Mouse (Mus musculus): Measurements from ENCODE around the gene Dock4. TPM values are rescaled to one million over a fixed set of nuclear protein-coding genes. Genes with fewer than 3 reads are reported as not detected.

Gene Dock4
- total and polyA plus RNA-seq, 3 experiments, result 4.3 to 13.6 (median 11.2) TPM

- Histone ChIP-seq H3K27ac (peak overlapping the region; percentile 45), H3K9ac (ENCODE audit: low read depth, low read length) (no peak overlapping the region), H3K36me3 (ENCODE audit: control insufficient read depth, insufficient read depth, low read length) (peaks cover 7% of the 10 kb centered on the region), H3K4me3 (no peak overlapping the region), H3K4me1 (ENCODE audit: control insufficient read depth, insufficient read depth, low read length) (peaks cover 36% of the 10 kb centered on the region), H3K79me2 (replicated peaks; ENCODE audit: control insufficient read depth, insufficient read depth, low read length) (peaks cover 5% of the 10 kb centered on the region), H3K27me3 (ENCODE audit: control insufficient read depth, insufficient read depth, low read length) (no peaks in the 10 kb centered on the region)
- 41% methylated on average over 2 of the region's 2 CpGs for WGBS
- intact Hi-C loops (cut with DNase I), result loop anchor here (5.0 kb wide), 1 partner anchor 38 kb away; no protein-coding TSS in a partner anchor
- no peak for DNase-seq
- TF ChIP-seq EP300 (IDR thresholded peaks at IDR 0.05; ENCODE audit: insufficient read depth, low read depth, low read length) (no peak), POLR2A (IDR thresholded peaks at IDR 0.05; ENCODE audit: insufficient read depth, low read depth, low read length) (no peak)
Measured at GRCm38 (mm10) chr12:40463828-40464227, 18.1 kb downstream of the Dock4 start.

DNA sequence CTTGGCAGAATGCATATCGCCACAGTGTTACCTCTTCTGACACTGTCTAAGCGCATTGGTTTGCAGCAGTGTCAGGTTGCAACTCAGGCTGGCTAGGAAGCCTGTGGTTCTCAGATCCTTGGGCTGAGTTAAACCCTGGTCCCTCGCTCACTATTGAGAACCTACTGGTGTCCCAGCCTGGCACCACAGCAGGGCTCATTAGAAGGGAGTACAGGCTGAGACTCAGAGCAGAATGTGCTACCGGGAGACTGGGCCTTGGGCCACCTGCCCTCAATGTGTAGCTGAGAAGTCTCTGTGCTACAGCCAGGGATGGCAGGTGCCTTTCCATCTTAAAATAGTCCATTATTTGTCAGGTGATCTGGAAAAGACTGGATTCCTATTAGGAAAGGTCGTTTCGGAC lies 18.5 kb downstream of the Dock4 start:
- Histone ChIP-seq H3K27me3 (ENCODE audit: control insufficient read depth, insufficient read depth, low read length) (no peaks in the 10 kb centered on the region), H3K36me3 (ENCODE audit: control insufficient read depth, insufficient read depth, low read length) (peaks cover 7% of the 10 kb centered on the region), H3K4me3 (no peak overlapping the region), H3K79me2 (replicated peaks; ENCODE audit: control insufficient read depth, insufficient read depth, low read length) (peaks cover 6% of the 10 kb centered on the region), H3K4me1 (ENCODE audit: control insufficient read depth, insufficient read depth, low read length) (peaks cover 34% of the 10 kb centered on the region), H3K27ac (peak overlapping the region; percentile 45), H3K9ac (ENCODE audit: low read depth, low read length) (0 out of 2 replicates have a peak overlapping the region, but pooled peaks have one; percentile 21)
- DNase-seq, result peak; percentile 29 to 39
- WGBS, result 49% methylated on average over 6 of the region's 6 CpGs
- intact Hi-C loops (cut with DNase I), result loop anchor here (5.0 kb wide), 1 partner anchor 38 kb away; no protein-coding TSS in a partner anchor
- TF ChIP-seq POLR2A (IDR thresholded peaks at IDR 0.05; ENCODE audit: insufficient read depth, low read depth, low read length) (no peak), EP300 (IDR thresholded peaks at IDR 0.05; ENCODE audit: insufficient read depth, low read depth, low read length) (no peak), CTCF (IDR thresholded peaks at IDR 0.05) (no peak)

- Histone ChIP-seq H3K4me1 (ENCODE audit: control insufficient read depth, insufficient read depth, low read length) (peaks cover 20% of the 10 kb centered on the region), H3K36me3 (ENCODE audit: control insufficient read depth, insufficient read depth, low read length) (peaks cover 5% of the 10 kb centered on the region; the same call in 1 of the 2 replicates), H3K9ac (ENCODE audit: low read depth, low read length) (no peak overlapping the region), H3K27ac (no peak overlapping the region), H3K79me2 (replicated peaks; ENCODE audit: control insufficient read depth, insufficient read depth, low read length) (peaks cover 6% of the 10 kb centered on the region), H3K4me3 (no peak overlapping the region), H3K27me3 (ENCODE audit: control insufficient read depth, insufficient read depth, low read length) (no peaks in the 10 kb centered on the region)
- 78% methylated on average over 4 of the region's 4 CpGs for WGBS
- intact Hi-C loops (cut with DNase I), result no loop called here
- no peak for TF ChIP-seq CTCF (IDR thresholded peaks at IDR 0.05)
- no peak for TF ChIP-seq EP300 (IDR thresholded peaks at IDR 0.05; ENCODE audit: insufficient read depth, low read depth, low read length)
- TF ChIP-seq POLR2A (IDR thresholded peaks at IDR 0.05; ENCODE audit: insufficient read depth, low read depth, low read length), result no peak
- no peak for DNase-seq
Measured at GRCm38 (mm10) chr12:40468235-40468634, 22.5 kb downstream of the Dock4 start.

DNA sequence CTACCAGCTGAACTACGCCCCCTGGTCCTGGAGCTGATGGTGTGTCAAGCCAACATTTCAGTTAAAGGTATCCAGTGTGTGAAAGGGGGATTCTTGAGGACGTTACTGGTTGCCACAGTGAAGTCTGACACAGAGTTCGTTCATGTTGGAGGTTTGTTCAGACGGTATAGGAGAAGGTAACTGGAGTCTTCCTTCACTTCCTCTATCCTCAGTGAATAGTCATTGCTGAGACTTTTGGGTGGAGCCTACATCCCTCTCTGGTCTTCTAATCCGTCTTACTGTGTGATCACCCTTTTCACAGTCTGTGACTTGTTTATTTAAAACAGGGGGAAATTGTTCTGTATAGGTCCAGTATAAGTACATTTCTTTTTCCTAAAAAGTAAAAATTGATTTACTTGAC lies 23.3 kb downstream of the Dock4 start:
- Histone ChIP-seq H3K9ac (ENCODE audit: low read depth, low read length) (no peak overlapping the region), H3K27ac (no peak overlapping the region), H3K27me3 (ENCODE audit: control insufficient read depth, insufficient read depth, low read length) (no peaks in the 10 kb centered on the region), H3K79me2 (replicated peaks; ENCODE audit: control insufficient read depth, insufficient read depth, low read length) (peaks cover 6% of the 10 kb centered on the region), H3K4me1 (ENCODE audit: control insufficient read depth, insufficient read depth, low read length) (peaks cover 20% of the 10 kb centered on the region), H3K4me3 (no peak overlapping the region), H3K36me3 (ENCODE audit: control insufficient read depth, insufficient read depth, low read length) (peaks cover 5% of the 10 kb centered on the region; the same call in 1 of the 2 replicates)
- TF ChIP-seq POLR2A (IDR thresholded peaks at IDR 0.05; ENCODE audit: insufficient read depth, low read depth, low read length) (no peak), EP300 (IDR thresholded peaks at IDR 0.05; ENCODE audit: insufficient read depth, low read depth, low read length) (no peak), CTCF (IDR thresholded peaks at IDR 0.05) (no peak)
- WGBS, result 74% methylated on average over 5 of the region's 5 CpGs
- no peak for DNase-seq
- intact Hi-C loops (cut with DNase I), result no loop called here

- peak overlapping the region; percentile 2 for H3K9ac ChIP-seq (ENCODE audit: low read depth, low read length)
- H3K36me3 ChIP-seq (ENCODE audit: control insufficient read depth, insufficient read depth, low read length), result peaks cover 3% of the 10 kb centered on the region; the same call in 1 of the 2 replicates
- H3K4me3 ChIP-seq, result peak overlapping the region; percentile 35
- intact Hi-C loops (cut with DNase I), result loop anchor here (1.0 to 2.0 kb wide), 2 partner anchors 13 to 25 kb away; no protein-coding TSS in a partner anchor
- H3K79me2 ChIP-seq (replicated peaks; ENCODE audit: control insufficient read depth, insufficient read depth, low read length), result peaks cover 4% of the 10 kb centered on the region; the same call in 1 of the 2 replicates
- TF ChIP-seq EP300 (IDR thresholded peaks at IDR 0.05; ENCODE audit: insufficient read depth, low read depth, low read length) (0 out of 2 replicates have a peak, but pooled peaks have one; percentile 28), CTCF (IDR thresholded peaks at IDR 0.05) (no peak), POLR2A (IDR thresholded peaks at IDR 0.05; ENCODE audit: insufficient read depth, low read depth, low read length) (no peak)
- peak in 1 of 2 experiments; percentile 33 for DNase-seq
- peaks cover 11% of the 10 kb centered on the region for H3K4me1 ChIP-seq (ENCODE audit: control insufficient read depth, insufficient read depth, low read length)
- no peaks in the 10 kb centered on the region for H3K27me3 ChIP-seq (ENCODE audit: control insufficient read depth, insufficient read depth, low read length)
- WGBS, result 13% methylated on average over 11 of the region's 11 CpGs
- H3K27ac ChIP-seq, result peak overlapping the region; percentile 65
Measured at GRCm38 (mm10) chr12:40471649-40472399, 26.1 kb downstream of the Dock4 start.

- Histone ChIP-seq H3K27ac (no peak overlapping the region), H3K9ac (ENCODE audit: low read depth, low read length) (no peak overlapping the region), H3K36me3 (ENCODE audit: control insufficient read depth, insufficient read depth, low read length) (peaks cover 14% of the 10 kb centered on the region), H3K4me3 (no peak overlapping the region), H3K27me3 (ENCODE audit: control insufficient read depth, insufficient read depth, low read length) (no peaks in the 10 kb centered on the region), H3K79me2 (replicated peaks; ENCODE audit: control insufficient read depth, insufficient read depth, low read length) (peaks cover 4% of the 10 kb centered on the region), H3K4me1 (ENCODE audit: control insufficient read depth, insufficient read depth, low read length) (peaks cover 13% of the 10 kb centered on the region)
- intact Hi-C loops (cut with DNase I), result loop anchor here (2.0 kb wide), 1 partner anchor 27 kb away; no protein-coding TSS in a partner anchor
- 52% methylated on average over 2 of the region's 2 CpGs for WGBS
- DNase-seq, result no peak
- TF ChIP-seq CTCF (IDR thresholded peaks at IDR 0.05) (no peak), POLR2A (IDR thresholded peaks at IDR 0.05; ENCODE audit: insufficient read depth, low read depth, low read length) (no peak), EP300 (IDR thresholded peaks at IDR 0.05; ENCODE audit: insufficient read depth, low read depth, low read length) (no peak)
Measured at GRCm38 (mm10) chr12:40473709-40474108, 28.0 kb downstream of the Dock4 start.
